Mouse (Mus musculus): ENCODE data around the gene Dnajc19. TPM values are rescaled to one million over a fixed set of nuclear protein-coding genes. Genes with fewer than 3 reads are reported as not detected.
A peak's percentile ranks its signal among the peaks of the same experiment; 100 is the strongest.

Dnajc19 gene
- 155 and 167 TPM in 2 replicates for polyA plus RNA-seq (2014; fragmentation: Nextera tagmentation; extraction: Ambion mirVana)

DNA sequence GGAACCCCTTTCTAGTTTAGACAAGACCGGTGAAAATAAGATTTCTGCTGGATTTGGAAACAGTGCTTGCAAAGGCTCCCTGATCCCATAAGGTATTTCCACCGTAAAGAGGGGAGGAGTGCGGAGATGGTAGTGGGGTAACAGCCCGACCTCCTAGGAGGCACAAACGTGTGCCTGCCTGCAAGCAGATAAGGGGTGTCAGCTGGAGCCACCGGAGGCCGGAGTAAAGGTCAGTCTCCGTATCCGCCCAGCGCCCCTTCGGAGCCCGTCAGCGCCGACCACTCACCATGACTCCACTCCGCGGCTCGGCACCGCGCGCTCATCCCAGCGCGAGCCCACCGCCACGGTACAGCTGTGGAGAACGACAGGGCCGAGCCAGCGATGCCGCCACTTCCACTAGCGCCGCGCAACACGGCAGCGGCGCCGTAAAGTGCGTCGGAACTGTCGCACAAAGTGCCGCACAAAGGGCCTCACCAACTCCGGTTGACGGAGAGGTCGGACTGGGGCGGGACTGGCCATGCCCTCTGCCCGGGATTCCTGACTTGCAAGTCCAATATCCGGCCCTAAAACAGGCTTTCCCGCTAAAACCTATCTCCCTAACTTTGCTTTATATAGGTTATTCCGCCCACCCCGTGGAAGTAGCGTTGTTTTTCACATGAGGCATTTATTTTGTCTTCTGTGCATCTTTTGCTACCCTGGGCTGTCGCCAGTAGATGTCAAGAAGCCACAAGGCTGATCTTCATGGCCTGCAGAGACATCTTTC is at the start of gene Dnajc19:
Dnajc19 (minus strand) TSS at position 422 of the 763 bp plus-strand sequence.
- Histone ChIP-seq H3K27me3 (ENCODE audit: control insufficient read depth, insufficient read depth, low read length) (no peaks in the 10 kb centered on the region), H3K36me3 (ENCODE audit: control insufficient read depth, insufficient read depth, low read length) (no peaks in the 10 kb centered on the region), H3K4me2 (ENCODE audit: low read depth, severe bottlenecking) (peak within 1 kb of the TSS; percentile 36), H3K9ac (ENCODE audit: low read length) (peak within 1 kb of the TSS; percentile 83), H3K9me3 (ENCODE audit: control insufficient read depth, low read length) (no peaks in the 10 kb centered on the region), H3K27ac (replicated peaks; ENCODE audit: low read depth, low read length) (peak within 1 kb of the TSS; percentile 38; the same call in 1 of the 2 replicates), H3K4me3 (ENCODE audit: low read depth, low read length) (peak within 1 kb of the TSS; percentile 73), H3K4me1 (ENCODE audit: control insufficient read depth, insufficient read depth, low read length) (0 out of 2 replicates have a peak, but pooled peaks cover 2% of the 10 kb centered on the region)
- DNase-seq (ENCODE audit: low spot score): peak; percentile 92
- ATAC-seq (ENCODE audit: insufficient number of reproducible peaks, low FRiP score, low TSS enrichment, low read depth): peak; percentile 90
- WGBS: under 1% methylated on average over 50 of the region's 50 CpGs

- Histone ChIP-seq H3K9ac (ENCODE audit: low read length) (no peak overlapping the region), H3K9me3 (ENCODE audit: control insufficient read depth, low read length) (no peaks in the 10 kb centered on the region), H3K4me2 (ENCODE audit: low read depth, severe bottlenecking) (no peak overlapping the region), H3K36me3 (ENCODE audit: control insufficient read depth, insufficient read depth, low read length) (no peaks in the 10 kb centered on the region), H3K27ac (replicated peaks; ENCODE audit: low read depth, low read length) (no peak overlapping the region), H3K27me3 (ENCODE audit: control insufficient read depth, insufficient read depth, low read length) (no peaks in the 10 kb centered on the region), H3K4me3 (ENCODE audit: low read depth, low read length) (no peak overlapping the region), H3K4me1 (ENCODE audit: control insufficient read depth, insufficient read depth, low read length) (no peaks in the 10 kb centered on the region)
- 91% methylated on average over 6 of the region's 6 CpGs for WGBS
- DNase-seq (ENCODE audit: low spot score) (no peak), ATAC-seq (ENCODE audit: insufficient number of reproducible peaks, low FRiP score, low TSS enrichment, low read depth) (no peak)
Measured at GRCm38 (mm10) chr3:34129957-34130356, 48.8 kb upstream of the Dnajc19 start.

DNA sequence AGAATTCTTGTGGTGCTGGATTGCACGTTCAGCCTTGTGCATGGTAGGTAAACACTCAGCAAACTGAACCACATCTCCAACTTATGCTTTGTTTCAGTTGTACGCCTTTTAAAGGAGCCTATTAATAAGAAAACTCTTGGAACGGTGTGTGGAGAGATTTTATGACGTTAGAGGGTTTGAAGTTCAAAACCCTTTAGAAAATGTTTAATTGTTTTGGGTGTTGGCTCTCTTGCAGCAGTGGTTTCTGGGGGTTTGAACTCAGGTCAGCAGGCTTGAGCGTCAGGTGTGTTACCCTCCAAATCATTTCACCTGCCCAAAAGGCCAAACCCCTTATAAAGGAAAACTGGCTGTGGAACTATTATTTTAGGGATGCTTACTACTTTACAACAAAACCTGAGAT is 40.2 kb upstream of the Dnajc19 start:
- ATAC-seq (ENCODE audit: insufficient number of reproducible peaks, low FRiP score, low TSS enrichment, low read depth): no peak
- Histone ChIP-seq H3K4me3 (ENCODE audit: low read depth, low read length) (no peak overlapping the region), H3K27ac (replicated peaks; ENCODE audit: low read depth, low read length) (no peak overlapping the region), H3K27me3 (ENCODE audit: control insufficient read depth, insufficient read depth, low read length) (no peaks in the 10 kb centered on the region), H3K9ac (ENCODE audit: low read length) (no peak overlapping the region), H3K4me1 (ENCODE audit: control insufficient read depth, insufficient read depth, low read length) (no peaks in the 10 kb centered on the region), H3K36me3 (ENCODE audit: control insufficient read depth, insufficient read depth, low read length) (no peaks in the 10 kb centered on the region), H3K9me3 (ENCODE audit: control insufficient read depth, low read length) (no peaks in the 10 kb centered on the region), H3K4me2 (ENCODE audit: low read depth, severe bottlenecking) (no peak overlapping the region)
- 84% methylated on average over 5 of the region's 5 CpGs for WGBS
- no peak for DNase-seq (ENCODE audit: low spot score)

GRCm38 (mm10) chr3:34120791-34121190 is 39.7 kb upstream of the Dnajc19 start:
- H3K4me2 ChIP-seq (ENCODE audit: low read depth, severe bottlenecking): no peak overlapping the region
- no peak overlapping the region for H3K9ac ChIP-seq (ENCODE audit: low read length)
- ATAC-seq (ENCODE audit: insufficient number of reproducible peaks, low FRiP score, low TSS enrichment, low read depth) (no peak), DNase-seq (ENCODE audit: low spot score) (no peak)
- H3K4me3 ChIP-seq (ENCODE audit: low read depth, low read length): no peak overlapping the region
- H3K27ac ChIP-seq (replicated peaks; ENCODE audit: low read depth, low read length): no peak overlapping the region
- no peaks in the 10 kb centered on the region for H3K9me3 ChIP-seq (ENCODE audit: control insufficient read depth, low read length)
- H3K27me3 ChIP-seq (ENCODE audit: control insufficient read depth, insufficient read depth, low read length): no peaks in the 10 kb centered on the region
- no peaks in the 10 kb centered on the region for H3K36me3 ChIP-seq (ENCODE audit: control insufficient read depth, insufficient read depth, low read length)
- no peaks in the 10 kb centered on the region for H3K4me1 ChIP-seq (ENCODE audit: control insufficient read depth, insufficient read depth, low read length)
- WGBS: 97% methylated on average over 3 of the region's 3 CpGs

- Histone ChIP-seq H3K9ac (ENCODE audit: low read length) (no peak overlapping the region), H3K4me2 (ENCODE audit: low read depth, severe bottlenecking) (no peak overlapping the region), H3K27ac (replicated peaks; ENCODE audit: low read depth, low read length) (no peak overlapping the region), H3K27me3 (ENCODE audit: control insufficient read depth, insufficient read depth, low read length) (no peaks in the 10 kb centered on the region), H3K9me3 (ENCODE audit: control insufficient read depth, low read length) (no peaks in the 10 kb centered on the region), H3K36me3 (ENCODE audit: control insufficient read depth, insufficient read depth, low read length) (no peaks in the 10 kb centered on the region), H3K4me1 (ENCODE audit: control insufficient read depth, insufficient read depth, low read length) (no peaks in the 10 kb centered on the region), H3K4me3 (ENCODE audit: low read depth, low read length) (no peak overlapping the region)
- no peak for ATAC-seq (ENCODE audit: insufficient number of reproducible peaks, low FRiP score, low TSS enrichment, low read depth)
- 86% methylated on average over 4 of the region's 4 CpGs for WGBS
- DNase-seq (ENCODE audit: low spot score): no peak
Measured at GRCm38 (mm10) chr3:34119869-34120268, 38.7 kb upstream of the Dnajc19 start.

DNA sequence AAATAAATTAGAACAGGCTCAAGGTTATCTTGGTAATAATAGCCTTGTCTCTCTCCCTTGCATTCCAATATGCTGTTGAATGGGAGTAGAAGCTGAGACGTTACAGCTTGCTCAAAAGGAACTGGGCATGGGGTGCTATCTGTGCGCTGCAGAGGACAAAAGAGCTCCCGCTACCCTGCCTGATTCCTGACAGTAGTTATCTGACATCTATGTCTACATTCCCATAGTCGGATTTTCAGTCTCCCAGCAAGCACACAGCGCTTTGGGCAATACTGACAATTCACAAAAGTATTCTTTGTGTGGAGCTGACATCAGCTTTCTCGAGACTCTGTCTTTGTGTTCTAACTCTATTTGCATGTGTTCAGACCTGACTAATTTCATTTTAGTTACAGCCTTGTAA is 34.7 kb upstream of the Dnajc19 start:
- H3K36me3 ChIP-seq (ENCODE audit: control insufficient read depth, insufficient read depth, low read length): no peaks in the 10 kb centered on the region
- no peak overlapping the region for H3K4me3 ChIP-seq (ENCODE audit: low read depth, low read length)
- no peaks in the 10 kb centered on the region for H3K27me3 ChIP-seq (ENCODE audit: control insufficient read depth, insufficient read depth, low read length)
- H3K27ac ChIP-seq (replicated peaks; ENCODE audit: low read depth, low read length): no peak overlapping the region
- DNase-seq (ENCODE audit: low spot score): no peak
- 76% methylated on average over 6 of the region's 6 CpGs for WGBS
- H3K9ac ChIP-seq (ENCODE audit: low read length): no peak overlapping the region
- H3K4me1 ChIP-seq (ENCODE audit: control insufficient read depth, insufficient read depth, low read length): no peaks in the 10 kb centered on the region
- no peak for ATAC-seq (ENCODE audit: insufficient number of reproducible peaks, low FRiP score, low TSS enrichment, low read depth)
- no peaks in the 10 kb centered on the region for H3K9me3 ChIP-seq (ENCODE audit: control insufficient read depth, low read length)
- H3K4me2 ChIP-seq (ENCODE audit: low read depth, severe bottlenecking): no peak overlapping the region

DNA sequence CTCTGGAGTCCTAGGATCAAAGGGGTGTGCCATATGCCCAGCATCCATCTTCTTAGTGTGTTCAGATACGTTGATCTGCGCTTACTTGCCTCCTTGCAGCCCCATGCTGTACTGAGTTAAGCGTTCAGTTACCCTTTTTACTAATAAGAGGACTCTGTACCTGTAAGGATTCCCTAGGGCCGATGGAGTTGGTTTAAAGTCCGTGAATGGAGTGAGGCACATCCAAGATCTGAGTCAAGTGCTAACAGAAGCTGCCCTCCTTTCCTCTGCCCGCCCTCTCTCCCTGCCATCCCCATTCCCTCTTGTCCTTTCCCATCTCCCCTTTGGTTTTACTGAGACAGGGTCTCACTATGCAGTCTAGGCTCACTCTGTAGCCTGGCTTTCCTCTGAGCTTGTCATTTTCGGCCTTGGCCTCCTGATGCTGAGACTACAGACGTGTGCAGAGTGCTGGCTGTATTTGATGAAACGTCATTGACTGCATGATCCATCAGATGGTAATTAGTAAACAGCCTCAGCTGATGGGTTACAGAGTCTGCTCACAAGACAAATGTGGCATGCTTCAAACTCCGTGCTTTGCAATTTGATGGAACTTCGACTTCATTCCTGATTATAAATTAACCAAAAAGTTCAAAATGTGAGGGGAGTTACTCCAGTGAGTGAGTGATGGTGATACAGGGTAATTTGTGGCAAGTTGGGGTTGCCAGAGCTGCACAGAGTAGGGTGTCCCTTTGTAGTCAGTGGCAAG is 31.0 kb upstream of the Dnajc19 start:
- Histone ChIP-seq H3K27ac (replicated peaks; ENCODE audit: low read depth, low read length) (no peak overlapping the region), H3K9ac (ENCODE audit: low read length) (no peak overlapping the region), H3K4me1 (ENCODE audit: control insufficient read depth, insufficient read depth, low read length) (no peaks in the 10 kb centered on the region), H3K4me3 (ENCODE audit: low read depth, low read length) (no peak overlapping the region), H3K27me3 (ENCODE audit: control insufficient read depth, insufficient read depth, low read length) (no peaks in the 10 kb centered on the region), H3K4me2 (ENCODE audit: low read depth, severe bottlenecking) (no peak overlapping the region), H3K36me3 (ENCODE audit: control insufficient read depth, insufficient read depth, low read length) (no peaks in the 10 kb centered on the region), H3K9me3 (ENCODE audit: control insufficient read depth, low read length) (no peaks in the 10 kb centered on the region)
- no peak for ATAC-seq (ENCODE audit: insufficient number of reproducible peaks, low FRiP score, low TSS enrichment, low read depth)
- DNase-seq (ENCODE audit: low spot score): no peak
- 72% methylated on average over 11 of the region's 11 CpGs for WGBS

DNA sequence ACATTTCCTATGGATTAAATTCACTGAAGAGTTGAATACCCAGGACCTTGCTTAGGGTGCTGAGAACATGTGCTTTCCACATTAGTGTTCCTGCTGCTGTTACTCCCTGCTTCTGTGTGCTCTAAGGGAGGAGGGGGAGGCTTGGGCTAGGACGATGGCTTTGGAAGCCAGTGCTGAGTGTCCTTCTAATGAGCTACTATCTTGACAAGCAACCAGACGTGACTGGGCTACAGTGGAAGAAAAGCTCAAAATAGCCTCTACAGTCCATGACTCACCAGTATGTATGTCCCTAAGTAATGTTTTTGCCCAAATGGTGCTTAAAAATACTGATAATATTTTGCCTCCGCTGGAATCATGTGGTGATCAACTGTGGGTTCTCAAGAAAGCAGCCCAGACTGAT is 26.5 kb upstream of the Dnajc19 start:
- DNase-seq (ENCODE audit: low spot score): no peak
- Histone ChIP-seq H3K27me3 (ENCODE audit: control insufficient read depth, insufficient read depth, low read length) (no peaks in the 10 kb centered on the region), H3K27ac (replicated peaks; ENCODE audit: low read depth, low read length) (no peak overlapping the region), H3K9ac (ENCODE audit: low read length) (no peak overlapping the region), H3K4me1 (ENCODE audit: control insufficient read depth, insufficient read depth, low read length) (no peaks in the 10 kb centered on the region), H3K4me2 (ENCODE audit: low read depth, severe bottlenecking) (no peak overlapping the region), H3K4me3 (ENCODE audit: low read depth, low read length) (no peak overlapping the region), H3K36me3 (ENCODE audit: control insufficient read depth, insufficient read depth, low read length) (no peaks in the 10 kb centered on the region), H3K9me3 (ENCODE audit: control insufficient read depth, low read length) (no peaks in the 10 kb centered on the region)
- WGBS: 74% methylated on average over 3 of the region's 3 CpGs
- ATAC-seq (ENCODE audit: insufficient number of reproducible peaks, low FRiP score, low TSS enrichment, low read depth): no peak
